Mouse (Mus musculus) hindbrain, embryonic 11.5 days (tissue): ENCODE results near the gene Zdhhc14. TPM values are rescaled to one million over a fixed set of nuclear protein-coding genes. Genes with fewer than 3 reads are reported as not detected.

Experiments used
- ATAC-seq: fragments of 200-750 bp; cut with Nextera tagmentation; 2 replicates; pipeline ENCODE4 v1.8.0; 2017; ENCODE audit warnings: mild to moderate bottlenecking, moderate TSS enrichment, moderate library complexity; ENCODE audit not compliant: low FRiP score
- DNase-seq: peaks from one replicate; pipeline ENCODE4 v3.0.0-alpha.2; 2015; ENCODE audit warnings: low spot score
- H3K27ac ChIP-seq: fragments of 300-500 bp; sonication (generic); 2 replicates; pipeline ENCODE4 v1.5.1; 2014; ENCODE audit warnings: mild to moderate bottlenecking, low read depth, low read length
- H3K27me3 ChIP-seq: fragments of 300-500 bp; sonication (generic); 2 replicates; pipeline ENCODE4 v1.6.1; 2014; ENCODE audit warnings: mild to moderate bottlenecking, low read length, moderate library complexity, mixed read lengths; ENCODE audit not compliant: control insufficient read depth, insufficient read depth
- H3K36me3 ChIP-seq: fragments of 300-500 bp; sonication (generic); 2 replicates; pipeline ENCODE4 v1.6.1; 2014; ENCODE audit warnings: mild to moderate bottlenecking, low read length, moderate library complexity, mixed read lengths; ENCODE audit not compliant: control insufficient read depth, insufficient read depth
- H3K4me1 ChIP-seq: fragments of 300-500 bp; sonication (generic); replicated peaks from 2 replicates; pipeline ENCODE4 v1.6.1; 2014; ENCODE audit warnings: low read length, mixed read lengths; ENCODE audit not compliant: control insufficient read depth, insufficient read depth
- H3K4me2 ChIP-seq: fragments of 300-500 bp; sonication (generic); replicated peaks from 2 replicates; pipeline ENCODE4 v1.6.1; 2014; ENCODE audit warnings: mild to moderate bottlenecking, low read depth, low read length
- H3K4me3 ChIP-seq: fragments of 300-500 bp; sonication (generic); 2 replicates; pipeline ENCODE4 v1.5.1; 2014; ENCODE audit warnings: low read depth, low read length
- H3K9ac ChIP-seq: fragments of 300-500 bp; sonication (generic); 2 replicates; pipeline ENCODE4 v1.6.1; 2014; ENCODE audit warnings: low read depth, low read length
- H3K9me3 ChIP-seq: fragments of 300-500 bp; sonication (generic); 2 replicates; pipeline ENCODE4 v1.6.1; 2016; ENCODE audit warnings: low read length; ENCODE audit not compliant: control insufficient read depth
- WGBS: fragments of 180-500 bp; shearing (Covaris S2); extraction: QIAGEN DNeasy Blood & Tissue Kit; methylation state at CpG from one replicate; pipeline ENCODE4 v1.1.7; 2014; 5-methylcytosine and 5-hydroxymethylcytosine counted together
- polyA plus RNA-seq: library from polyadenylated mRNA; unstranded; fragments of >200 nt; fragmentation: Nextera tagmentation; extraction: Ambion mirVana; gene quantifications from 2 replicates; pipeline ENCODE4 v1.2.1, GENCODE M21; 2014

Gene Zdhhc14
- polyA plus RNA-seq, 1 experiment from 2014 or later: 2.6 TPM

DNA sequence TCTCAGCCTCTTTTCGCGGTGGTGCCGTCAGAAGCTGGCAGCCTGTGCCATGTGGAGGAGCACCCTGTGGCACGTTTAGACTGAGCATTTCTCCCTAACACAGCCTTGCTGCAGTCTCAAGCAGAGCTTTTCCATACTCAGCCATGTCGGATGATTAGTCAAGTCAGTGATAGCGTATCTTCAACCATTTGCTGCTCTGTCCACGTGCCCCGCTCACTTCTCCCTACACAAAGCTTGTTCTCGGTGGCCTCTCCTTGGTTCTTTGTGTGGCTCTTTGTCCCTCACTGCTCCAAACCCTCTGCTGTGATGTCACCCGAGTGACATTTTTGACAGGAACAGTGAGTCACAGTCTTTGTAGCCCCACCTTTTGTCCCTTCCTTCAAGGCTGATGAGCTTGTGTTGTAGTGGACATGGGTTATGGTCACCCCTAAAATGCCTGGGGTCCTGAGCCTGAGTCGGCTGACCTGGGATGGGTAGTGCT, 44.8 kb downstream of the Zdhhc14 start:
- Histone ChIP-seq H3K36me3 (no peaks in the 10 kb centered on the region), H3K4me3 (no peak overlapping the region), H3K4me1 (no peaks in the 10 kb centered on the region), H3K4me2 (no peak overlapping the region), H3K27ac (no peak overlapping the region), H3K27me3 (no peaks in the 10 kb centered on the region), H3K9ac (no peak overlapping the region), H3K9me3 (no peaks in the 10 kb centered on the region)
- ATAC-seq: no peak
- 73% methylated on average over 11 of the region's 11 CpGs for WGBS
- peak; percentile 19 for DNase-seq

DNA sequence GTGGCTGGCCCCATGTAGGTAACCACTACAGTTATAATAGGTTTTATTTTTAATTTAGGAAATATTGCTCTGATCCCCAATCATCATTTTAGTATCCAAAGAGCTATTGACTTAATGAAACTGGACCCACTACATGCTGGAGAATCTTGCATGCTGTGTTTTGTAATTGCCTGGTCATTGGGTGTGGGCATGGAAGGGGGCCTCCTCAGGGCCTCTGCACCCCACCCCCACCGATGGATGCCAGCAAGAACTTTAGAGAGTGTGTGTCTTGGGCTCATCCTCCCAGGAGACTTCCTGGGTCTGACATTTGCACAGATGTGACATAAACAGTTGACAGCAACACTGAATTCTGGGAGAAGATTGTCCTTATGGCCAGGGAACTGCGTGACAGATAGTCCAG, 49.8 kb downstream of the Zdhhc14 start:
- ATAC-seq (no peak), DNase-seq (no peak)
- Histone ChIP-seq H3K4me1 (no peaks in the 10 kb centered on the region), H3K4me2 (no peak overlapping the region), H3K4me3 (no peak overlapping the region), H3K27ac (no peak overlapping the region), H3K36me3 (no peaks in the 10 kb centered on the region), H3K9ac (no peak overlapping the region), H3K9me3 (no peaks in the 10 kb centered on the region), H3K27me3 (no peaks in the 10 kb centered on the region)
- WGBS: 78% methylated on average over 2 of the region's 2 CpGs

DNA sequence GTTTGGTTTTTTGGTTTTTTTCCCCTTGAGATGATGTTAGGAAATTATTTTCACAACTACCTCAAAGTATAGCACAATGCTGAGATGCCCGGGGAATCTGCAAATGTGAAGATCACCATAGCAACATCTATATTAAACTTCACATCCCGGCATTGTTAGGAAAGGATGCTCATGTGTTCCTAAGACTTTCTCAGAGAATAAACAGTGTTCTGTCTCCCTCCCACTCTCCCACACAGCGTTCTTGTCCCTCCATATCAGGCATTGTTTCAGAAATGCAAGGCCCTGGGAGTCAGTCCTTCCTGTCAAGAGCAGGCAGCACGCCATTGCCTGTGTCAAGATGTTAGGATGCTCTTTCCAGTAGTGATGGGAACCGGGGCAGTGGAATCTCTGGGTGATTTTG, 51.7 kb downstream of the Zdhhc14 start:
- DNase-seq (no peak), ATAC-seq (no peak)
- no peak overlapping the region for H3K27ac ChIP-seq
- H3K27me3 ChIP-seq: no peaks in the 10 kb centered on the region
- no peak overlapping the region for H3K4me3 ChIP-seq
- no peaks in the 10 kb centered on the region for H3K9me3 ChIP-seq
- no peak overlapping the region for H3K4me2 ChIP-seq
- H3K4me1 ChIP-seq: no peaks in the 10 kb centered on the region
- H3K9ac ChIP-seq: no peak overlapping the region
- WGBS: 77% methylated on average over 5 of the region's 5 CpGs
- H3K36me3 ChIP-seq: no peaks in the 10 kb centered on the region

DNA sequence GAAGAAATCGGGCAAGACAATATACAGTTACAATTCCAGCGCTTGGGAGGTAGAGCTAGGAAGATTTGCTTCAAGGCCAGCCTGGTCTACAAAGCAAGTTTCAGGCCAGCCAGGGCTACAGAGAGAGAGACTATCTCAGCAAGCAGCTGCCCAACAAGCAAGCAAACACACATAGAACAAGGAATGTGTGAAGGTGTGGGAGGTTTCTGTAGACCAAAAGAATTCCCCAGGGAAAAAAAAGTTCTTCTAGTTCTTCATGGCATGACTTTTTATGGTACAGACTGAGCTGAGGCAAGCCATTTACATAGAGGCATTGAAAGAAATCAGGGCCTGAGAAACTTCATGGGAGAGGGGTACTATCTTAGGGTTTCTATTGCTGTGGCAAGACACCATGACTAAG, 52.7 kb downstream of the Zdhhc14 start:
- no peak overlapping the region for H3K9ac ChIP-seq
- WGBS: 89% methylated on average over 2 of the region's 2 CpGs
- H3K36me3 ChIP-seq: no peaks in the 10 kb centered on the region
- ATAC-seq (no peak), DNase-seq (no peak)
- H3K9me3 ChIP-seq: no peaks in the 10 kb centered on the region
- no peak overlapping the region for H3K4me3 ChIP-seq
- no peak overlapping the region for H3K4me2 ChIP-seq
- H3K27me3 ChIP-seq: no peaks in the 10 kb centered on the region
- H3K4me1 ChIP-seq: no peaks in the 10 kb centered on the region
- H3K27ac ChIP-seq: no peak overlapping the region

DNA sequence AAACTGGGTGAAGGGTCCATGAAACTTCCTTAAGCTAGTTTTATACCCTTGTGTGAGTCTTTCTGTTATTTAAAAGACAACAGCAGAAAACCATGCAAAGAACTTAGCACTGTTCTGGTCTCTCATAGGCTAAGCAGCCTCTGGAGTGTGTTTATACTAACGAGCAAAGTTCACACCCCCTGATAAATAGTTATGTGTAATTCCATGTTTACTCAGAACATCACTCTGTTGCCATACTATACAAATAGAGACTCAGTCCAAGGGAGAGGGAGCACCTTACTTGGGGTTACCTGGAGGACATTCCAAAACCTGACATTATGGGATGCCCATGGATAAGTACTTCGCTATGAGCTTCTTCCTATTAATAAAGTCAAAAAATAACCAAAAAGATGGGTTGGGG, 56.2 kb downstream of the Zdhhc14 start:
- no peak overlapping the region for H3K4me3 ChIP-seq
- H3K4me1 ChIP-seq: no peaks in the 10 kb centered on the region
- no peak for DNase-seq
- no peaks in the 10 kb centered on the region for H3K27me3 ChIP-seq
- H3K9ac ChIP-seq: no peak overlapping the region
- WGBS: 88% methylated on average over 2 of the region's 2 CpGs
- no peak overlapping the region for H3K4me2 ChIP-seq
- no peaks in the 10 kb centered on the region for H3K9me3 ChIP-seq
- no peak overlapping the region for H3K27ac ChIP-seq
- no peaks in the 10 kb centered on the region for H3K36me3 ChIP-seq
- ATAC-seq: no peak

DNA sequence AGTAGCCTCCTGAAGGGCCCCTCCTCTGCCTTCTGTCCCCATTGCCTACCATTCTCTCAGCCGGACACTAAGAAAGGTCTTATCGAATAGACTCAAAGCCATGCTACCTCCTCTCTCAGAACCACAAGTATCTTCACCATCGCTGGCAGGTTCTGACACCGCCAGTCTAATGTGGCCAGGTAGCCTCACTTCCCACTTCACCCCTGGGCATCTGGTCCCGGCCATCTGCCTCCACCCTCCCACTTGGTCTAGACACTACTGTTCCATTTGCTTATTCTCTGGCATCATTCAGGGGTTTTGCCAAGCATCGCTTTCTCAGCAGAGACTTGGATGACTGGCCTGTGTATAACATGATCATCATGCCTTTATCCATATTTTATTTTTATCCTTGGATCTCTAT, 57.1 kb downstream of the Zdhhc14 start:
- Histone ChIP-seq H3K9ac (no peak overlapping the region), H3K9me3 (no peaks in the 10 kb centered on the region), H3K4me3 (no peak overlapping the region), H3K27me3 (no peaks in the 10 kb centered on the region), H3K4me2 (no peak overlapping the region), H3K36me3 (no peaks in the 10 kb centered on the region), H3K4me1 (no peaks in the 10 kb centered on the region), H3K27ac (no peak overlapping the region)
- DNase-seq: no peak
- WGBS: 91% methylated on average over 6 of the region's 6 CpGs
- ATAC-seq: no peak

DNA sequence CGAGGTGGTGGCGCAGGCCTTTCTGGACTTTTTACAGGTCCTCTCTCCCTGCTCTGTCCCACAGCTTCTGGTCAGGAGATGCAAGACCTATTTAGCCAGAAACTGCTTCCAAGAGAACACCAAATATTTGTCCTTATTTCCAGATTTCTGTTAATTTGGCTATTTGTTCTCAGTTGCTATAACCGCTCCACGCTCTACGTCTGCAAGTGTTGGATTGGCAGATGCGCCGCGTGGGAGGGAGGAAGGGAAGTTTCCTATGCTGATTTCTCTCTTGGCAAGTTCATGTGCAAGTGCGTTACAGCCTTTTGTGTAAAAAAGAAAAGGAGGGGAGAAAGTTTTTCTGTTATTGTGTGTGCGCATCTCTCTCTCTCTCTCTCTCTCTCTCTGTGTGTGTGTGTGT, 58.1 kb downstream of the Zdhhc14 start:
- ATAC-seq (no peak), DNase-seq (no peak)
- H3K4me1 ChIP-seq: no peaks in the 10 kb centered on the region
- H3K36me3 ChIP-seq: no peaks in the 10 kb centered on the region
- no peaks in the 10 kb centered on the region for H3K27me3 ChIP-seq
- no peak overlapping the region for H3K4me2 ChIP-seq
- WGBS: 93% methylated on average over 10 of the region's 10 CpGs
- H3K4me3 ChIP-seq: no peak overlapping the region
- H3K9me3 ChIP-seq: no peaks in the 10 kb centered on the region
- H3K9ac ChIP-seq: no peak overlapping the region
- no peak overlapping the region for H3K27ac ChIP-seq

DNA sequence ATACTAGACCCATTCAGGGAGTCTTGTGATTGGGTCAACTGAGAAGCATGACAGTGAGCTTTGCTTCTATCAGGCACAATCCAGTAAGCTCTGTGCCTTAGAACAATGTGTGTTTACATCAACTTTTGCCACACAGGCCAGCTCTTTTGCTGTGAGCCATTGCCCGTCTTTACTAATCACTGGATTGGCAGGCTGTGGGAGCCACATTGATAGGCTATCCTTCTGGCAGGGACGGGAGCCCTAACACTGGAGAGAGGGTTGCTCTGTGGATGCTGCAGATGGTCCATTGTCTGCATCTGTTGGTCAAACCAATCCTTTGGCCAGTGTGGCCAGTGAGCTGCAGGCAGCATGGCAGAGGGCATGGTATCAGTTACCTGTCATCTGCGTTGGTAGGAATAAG, 58.8 kb downstream of the Zdhhc14 start:
- ATAC-seq (no peak), DNase-seq (no peak)
- H3K9ac ChIP-seq: no peak overlapping the region
- H3K36me3 ChIP-seq: no peaks in the 10 kb centered on the region
- H3K9me3 ChIP-seq: no peaks in the 10 kb centered on the region
- no peak overlapping the region for H3K4me2 ChIP-seq
- WGBS: 83% methylated on average over 3 of the region's 3 CpGs
- no peaks in the 10 kb centered on the region for H3K27me3 ChIP-seq
- H3K4me1 ChIP-seq: no peaks in the 10 kb centered on the region
- no peak overlapping the region for H3K27ac ChIP-seq
- H3K4me3 ChIP-seq: no peak overlapping the region

DNA sequence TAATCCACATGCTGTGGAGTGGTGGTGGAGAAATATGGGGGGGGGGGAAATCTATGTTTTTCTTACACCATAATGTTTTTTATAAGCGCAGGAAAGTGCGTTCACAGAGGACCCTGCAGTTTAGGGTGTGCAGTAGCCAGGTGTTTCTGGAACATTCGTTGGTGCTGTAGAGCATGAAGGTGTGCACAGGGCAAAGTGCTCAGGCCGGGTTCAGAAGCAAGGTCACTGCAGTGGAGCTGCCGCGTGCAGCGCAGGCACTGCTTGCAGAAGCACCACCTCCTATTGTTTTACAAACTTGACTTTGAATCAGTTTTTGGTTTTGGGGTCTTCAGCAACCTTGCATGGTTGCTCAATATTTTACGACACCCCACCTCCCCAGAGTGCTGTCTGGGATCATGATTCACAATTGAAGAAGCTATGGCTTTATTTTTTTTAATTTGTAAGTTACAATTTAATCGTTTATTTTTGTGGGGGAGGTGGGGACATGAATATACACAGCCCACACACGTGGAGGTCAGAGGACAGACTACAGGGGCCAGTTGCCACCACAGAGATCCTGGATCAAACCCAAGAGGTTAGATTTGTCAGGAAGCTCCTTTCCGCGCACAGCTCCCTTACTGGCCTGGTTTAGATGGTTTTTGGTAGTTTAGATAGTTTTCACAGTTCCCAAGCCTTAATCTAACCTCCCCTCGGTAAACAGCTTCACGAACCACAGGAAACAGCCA, 59.8 kb downstream of the Zdhhc14 start:
- DNase-seq: no peak
- H3K4me1 ChIP-seq: no peaks in the 10 kb centered on the region
- H3K36me3 ChIP-seq: no peaks in the 10 kb centered on the region
- no peak overlapping the region for H3K4me2 ChIP-seq
- H3K4me3 ChIP-seq: no peak overlapping the region
- ATAC-seq: no peak
- no peaks in the 10 kb centered on the region for H3K9me3 ChIP-seq
- H3K27me3 ChIP-seq: no peaks in the 10 kb centered on the region
- 76% methylated on average over 14 of the region's 14 CpGs for WGBS
- no peak overlapping the region for H3K9ac ChIP-seq
- no peak overlapping the region for H3K27ac ChIP-seq
